Mouse (Mus musculus): ENCODE results near the gene Rfc2. TPM values are rescaled to one million over a fixed set of nuclear protein-coding genes. Genes with fewer than 3 reads are reported as not detected.
A peak's percentile ranks its signal among the peaks of the same experiment; 100 is the strongest.

Rfc2 gene
- polyA plus RNA-seq, 1 experiment, result 35.0 TPM

GRCm38 (mm10) chr5:134576517-134577220 is 4.5 kb upstream of the Rfc2 start:
- no peaks in the 10 kb centered on the region for H3K27me3 ChIP-seq (replicated peaks)
- peaks cover 27% of the 10 kb centered on the region for H3K4me1 ChIP-seq
- TF ChIP-seq FLI1 (IDR thresholded peaks at IDR 0.05; ENCODE audit: low read length) (no peak), GATA1 (IDR thresholded peaks at IDR 0.05; ENCODE audit: borderline replicate concordance, low read length) (no peak)
- H3K4me3 ChIP-seq (replicated peaks), result no peak overlapping the region
- no peaks in the 10 kb centered on the region for H3K36me3 ChIP-seq (replicated peaks; ENCODE audit: low read length)
- no peaks in the 10 kb centered on the region for H3K9me3 ChIP-seq

- no peaks in the 10 kb centered on the region for H3K9me3 ChIP-seq
- H3K36me3 ChIP-seq (replicated peaks; ENCODE audit: low read length), result no peaks in the 10 kb centered on the region
- TF ChIP-seq FLI1 (IDR thresholded peaks at IDR 0.05; ENCODE audit: low read length), result no peak
- no peak for TF ChIP-seq GATA1 (IDR thresholded peaks at IDR 0.05; ENCODE audit: borderline replicate concordance, low read length)
- H3K27me3 ChIP-seq (replicated peaks), result no peaks in the 10 kb centered on the region
- peaks cover 19% of the 10 kb centered on the region for H3K4me1 ChIP-seq
- H3K4me3 ChIP-seq (replicated peaks), result no peak overlapping the region
Observed at GRCm38 (mm10) chr5:134577534-134577933, 3.6 kb upstream of the Rfc2 start.

GRCm38 (mm10) chr5:134579135-134579534 is 2.0 kb upstream of the Rfc2 start:
- H3K9me3 ChIP-seq, result no peaks in the 10 kb centered on the region
- no peaks in the 10 kb centered on the region for H3K36me3 ChIP-seq (replicated peaks; ENCODE audit: low read length)
- no peak overlapping the region for H3K4me3 ChIP-seq (replicated peaks)
- TF ChIP-seq GATA1 (IDR thresholded peaks at IDR 0.05; ENCODE audit: borderline replicate concordance, low read length) (no peak), FLI1 (IDR thresholded peaks at IDR 0.05; ENCODE audit: low read length) (no peak)
- peaks cover 23% of the 10 kb centered on the region for H3K4me1 ChIP-seq
- H3K27me3 ChIP-seq (replicated peaks), result no peaks in the 10 kb centered on the region

- H3K27me3 ChIP-seq (replicated peaks), result no peaks in the 10 kb centered on the region
- H3K36me3 ChIP-seq (replicated peaks; ENCODE audit: low read length), result peaks cover 23% of the 10 kb centered on the region
- H3K9me3 ChIP-seq, result no peaks in the 10 kb centered on the region
- TF ChIP-seq FLI1 (IDR thresholded peaks at IDR 0.05; ENCODE audit: low read length) (peak; percentile 89; the same call in 1 of the 2 replicates), GATA1 (IDR thresholded peaks at IDR 0.05; ENCODE audit: borderline replicate concordance, low read length) (no peak)
- peaks cover 54% of the 10 kb centered on the region for H3K4me1 ChIP-seq
- H3K4me3 ChIP-seq (replicated peaks), result peak overlapping the region; percentile 99
Observed at GRCm38 (mm10) chr5:134582221-134582907, 1.2 kb downstream of the Rfc2 start.

GRCm38 (mm10) chr5:134583006-134583883 is 2.1 kb downstream of the Rfc2 start:
- no peaks in the 10 kb centered on the region for H3K27me3 ChIP-seq (replicated peaks)
- peaks cover 55% of the 10 kb centered on the region for H3K4me1 ChIP-seq
- H3K9me3 ChIP-seq, result no peaks in the 10 kb centered on the region

GRCm38 (mm10) chr5:134583884-134584213 is 2.7 kb downstream of the Rfc2 start:
- no peak for TF ChIP-seq GATA1 (IDR thresholded peaks at IDR 0.05; ENCODE audit: borderline replicate concordance, low read length)
- no peak for TF ChIP-seq FLI1 (IDR thresholded peaks at IDR 0.05; ENCODE audit: low read length)
- H3K36me3 ChIP-seq (replicated peaks; ENCODE audit: low read length), result peaks cover 29% of the 10 kb centered on the region
- H3K4me1 ChIP-seq, result peaks cover 61% of the 10 kb centered on the region
- H3K27me3 ChIP-seq (replicated peaks), result no peaks in the 10 kb centered on the region
- H3K9me3 ChIP-seq, result no peaks in the 10 kb centered on the region
- H3K4me3 ChIP-seq (replicated peaks), result peak overlapping the region; percentile 99

More at GRCm38 (mm10) chr5:134583006-134583883, 2.1 kb downstream of the Rfc2 start:
- H3K4me3 ChIP-seq (replicated peaks), result peak overlapping the region; percentile 99
- TF ChIP-seq GATA1 (IDR thresholded peaks at IDR 0.05; ENCODE audit: borderline replicate concordance, low read length), result no peak
- no peak for TF ChIP-seq FLI1 (IDR thresholded peaks at IDR 0.05; ENCODE audit: low read length)
- peaks cover 24% of the 10 kb centered on the region for H3K36me3 ChIP-seq (replicated peaks; ENCODE audit: low read length)

- Histone ChIP-seq H3K27me3 (replicated peaks) (no peaks in the 10 kb centered on the region), H3K4me1 (peaks cover 71% of the 10 kb centered on the region), H3K36me3 (replicated peaks; ENCODE audit: low read length) (peaks cover 36% of the 10 kb centered on the region), H3K9me3 (no peaks in the 10 kb centered on the region), H3K4me3 (replicated peaks) (peak overlapping the region; percentile 99)
- TF ChIP-seq FLI1 (IDR thresholded peaks at IDR 0.05; ENCODE audit: low read length) (no peak), GATA1 (IDR thresholded peaks at IDR 0.05; ENCODE audit: borderline replicate concordance, low read length) (no peak)
Observed at GRCm38 (mm10) chr5:134584798-134585197, 3.6 kb downstream of the Rfc2 start.

GRCm38 (mm10) chr5:134589900-134590299 is 8.7 kb downstream of the Rfc2 start:
- Histone ChIP-seq H3K4me3 (replicated peaks) (no peak overlapping the region), H3K4me1 (peaks cover 76% of the 10 kb centered on the region), H3K27me3 (replicated peaks) (no peaks in the 10 kb centered on the region), H3K9me3 (no peaks in the 10 kb centered on the region), H3K36me3 (replicated peaks; ENCODE audit: low read length) (peaks cover 85% of the 10 kb centered on the region)
- TF ChIP-seq FLI1 (IDR thresholded peaks at IDR 0.05; ENCODE audit: low read length) (no peak), GATA1 (IDR thresholded peaks at IDR 0.05; ENCODE audit: borderline replicate concordance, low read length) (no peak)

- Histone ChIP-seq H3K36me3 (replicated peaks; ENCODE audit: low read length) (peaks cover 86% of the 10 kb centered on the region), H3K4me3 (replicated peaks) (no peak overlapping the region)
Observed at GRCm38 (mm10) chr5:134592026-134592581, 10.9 kb downstream of the Rfc2 start.

More at GRCm38 (mm10) chr5:134592026-134592581, 10.9 kb downstream of the Rfc2 start:
- no peaks in the 10 kb centered on the region for H3K27me3 ChIP-seq (replicated peaks)
- no peaks in the 10 kb centered on the region for H3K9me3 ChIP-seq
- H3K4me1 ChIP-seq, result peaks cover 77% of the 10 kb centered on the region
- TF ChIP-seq FLI1 (IDR thresholded peaks at IDR 0.05; ENCODE audit: low read length) (no peak), GATA1 (IDR thresholded peaks at IDR 0.05; ENCODE audit: borderline replicate concordance, low read length) (no peak)

All from megakaryocyte, embryonic 14.5 days (primary cell).